Mouse (Mus musculus): ENCODE data around the gene Oxtr. TPM values are rescaled to one million over a fixed set of nuclear protein-coding genes. Genes with fewer than 3 reads are reported as not detected.

Gene Oxtr
- total RNA-seq, 1 experiment from 2014 or later: not detected

Other genes starting within 250 kb of the Oxtr start
- gene Lmcd1, start 216.2 kb downstream of the Oxtr start, total RNA-seq (2017): not detected in 3 replicates
- not detected in 3 replicates for gene Ssu2, start 101.9 kb downstream of the Oxtr start, total RNA-seq (2017)
- gene Cav3, start 30.4 kb downstream of the Oxtr start, total RNA-seq (2017): not detected in 3 replicates
- 7.1 to 12.6 TPM (median 7.1 TPM) in 3 replicates for gene Rad18, start 206.7 kb upstream of the Oxtr start, total RNA-seq (2017)